Mouse (Mus musculus): Measurements from ENCODE around the gene Sox5.

DNA sequence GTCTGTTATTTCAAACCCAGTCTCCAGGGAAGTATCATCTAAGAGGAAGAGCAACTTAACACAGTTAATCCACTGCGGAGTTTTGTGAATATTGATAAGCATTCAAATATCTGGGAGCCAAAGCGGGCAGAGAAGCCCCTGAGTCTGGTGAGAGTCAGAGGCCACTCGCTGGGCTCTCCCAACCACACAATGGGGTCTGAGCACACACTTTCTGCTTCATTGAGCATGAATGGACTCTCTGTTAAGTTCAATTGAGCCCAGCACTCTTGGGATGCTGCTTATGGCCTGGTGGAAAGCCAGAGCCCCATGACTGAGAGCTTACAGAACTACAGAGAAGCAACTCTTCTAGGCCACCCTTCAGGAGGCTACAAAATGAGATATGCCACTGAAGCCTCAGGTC, 221.6 kb downstream of the Sox5 start:
- TF ChIP-seq POLR2A (IDR thresholded peaks at IDR 0.05; ENCODE audit: control insufficient read depth, extremely low read depth, insufficient read depth, low read length, poor library complexity) (no peak), CTCF (IDR thresholded peaks at IDR 0.05; ENCODE audit: borderline replicate concordance, control insufficient read depth, extremely low read depth, insufficient read depth, low read length, poor library complexity) (no peak)
